Mouse (Mus musculus): ENCODE data around the gene Kpna7. TPM values are rescaled to one million over a fixed set of nuclear protein-coding genes. Genes with fewer than 3 reads are reported as not detected.

Kpna7 gene
- polyA plus RNA-seq, 1 experiment = not detected

GRCm38 (mm10) chr5:145005596-145005995 lies 78.2 kb downstream of the Kpna7 start:
- no peak for TF ChIP-seq MAX (IDR thresholded peaks at IDR 0.05; ENCODE audit: low read depth)
- Histone ChIP-seq H3K36me3 (ENCODE audit: control insufficient read depth, insufficient read depth) (no peaks in the 10 kb centered on the region), H3ac (ENCODE audit: control insufficient read depth, insufficient read length) (no peak overlapping the region)

GRCm38 (mm10) chr5:145004495-145004894 lies 79.3 kb downstream of the Kpna7 start:
- no peak overlapping the region for H3K4me3 ChIP-seq
- TF ChIP-seq TCF12 (IDR thresholded peaks at IDR 0.05; ENCODE audit: insufficient read depth, poor library complexity, severe bottlenecking) (no peak), POLR2AphosphoS2 (IDR thresholded peaks at IDR 0.05; ENCODE audit: insufficient read length, low read depth) (no peak), POLR2A (IDR thresholded peaks at IDR 0.05; ENCODE audit: insufficient read length, low read depth) (no peak), E2F4 (IDR thresholded peaks at IDR 0.05; ENCODE audit: insufficient read depth) (no peak), USF1 (IDR thresholded peaks at IDR 0.05; ENCODE audit: low read depth) (no peak), TCF3 (IDR thresholded peaks at IDR 0.05; ENCODE audit: insufficient read length, low read depth) (no peak), REST (IDR thresholded peaks at IDR 0.05; ENCODE audit: insufficient read depth, insufficient read length) (no peak), MAX (IDR thresholded peaks at IDR 0.05; ENCODE audit: low read depth) (no peak), SRF (IDR thresholded peaks at IDR 0.05; ENCODE audit: control insufficient read depth, insufficient read length, low read depth) (no peak), CEBPB (IDR thresholded peaks at IDR 0.05; ENCODE audit: insufficient read depth, poor library complexity, severe bottlenecking) (no peak)
- H3K4me2 ChIP-seq (ENCODE audit: low read depth) = no peak overlapping the region
- H3ac ChIP-seq (ENCODE audit: control insufficient read depth, insufficient read length) = no peak overlapping the region
- H3K36me3 ChIP-seq (ENCODE audit: control insufficient read depth, insufficient read depth) = no peaks in the 10 kb centered on the region
- peaks cover 16% of the 10 kb centered on the region for H3K27me3 ChIP-seq (ENCODE audit: control insufficient read depth, insufficient read depth, insufficient read length)
- H3K79me2 ChIP-seq (ENCODE audit: control insufficient read depth, insufficient read depth) = no peaks in the 10 kb centered on the region

More at GRCm38 (mm10) chr5:145005596-145005995, 78.2 kb downstream of the Kpna7 start:
- Histone ChIP-seq H3K4me3 (no peak overlapping the region), H3K79me2 (ENCODE audit: control insufficient read depth, insufficient read depth) (no peaks in the 10 kb centered on the region), H3K4me2 (ENCODE audit: low read depth) (no peak overlapping the region), H3K27me3 (ENCODE audit: control insufficient read depth, insufficient read depth, insufficient read length) (peaks cover 16% of the 10 kb centered on the region)

GRCm38 (mm10) chr5:145003362-145003761 lies 80.5 kb downstream of the Kpna7 start:
- Histone ChIP-seq H3ac (ENCODE audit: control insufficient read depth, insufficient read length) (no peak overlapping the region), H3K36me3 (ENCODE audit: control insufficient read depth, insufficient read depth) (no peaks in the 10 kb centered on the region), H3K4me3 (no peak overlapping the region), H3K27me3 (ENCODE audit: control insufficient read depth, insufficient read depth, insufficient read length) (peaks cover 17% of the 10 kb centered on the region), H3K4me2 (ENCODE audit: low read depth) (no peak overlapping the region), H3K79me2 (ENCODE audit: control insufficient read depth, insufficient read depth) (no peaks in the 10 kb centered on the region)
- TF ChIP-seq TCF12 (IDR thresholded peaks at IDR 0.05; ENCODE audit: insufficient read depth, poor library complexity, severe bottlenecking) (no peak), REST (IDR thresholded peaks at IDR 0.05; ENCODE audit: insufficient read depth, insufficient read length) (no peak), CEBPB (IDR thresholded peaks at IDR 0.05; ENCODE audit: insufficient read depth, poor library complexity, severe bottlenecking) (no peak), SRF (IDR thresholded peaks at IDR 0.05; ENCODE audit: control insufficient read depth, insufficient read length, low read depth) (no peak), POLR2A (IDR thresholded peaks at IDR 0.05; ENCODE audit: insufficient read length, low read depth) (no peak), MYOG (IDR thresholded peaks at IDR 0.05; ENCODE audit: control insufficient read depth in 1 of 3, insufficient read depth in 1 of 3, insufficient read length in 2 of 3, low read depth in 2 of 3) (no peak), MYOD1 (IDR thresholded peaks at IDR 0.05; ENCODE audit: control insufficient read depth in 1 of 3, insufficient read length in 2 of 3, low read depth in 2 of 3) (no peak), TCF3 (IDR thresholded peaks at IDR 0.05; ENCODE audit: insufficient read length, low read depth) (no peak), MAX (IDR thresholded peaks at IDR 0.05; ENCODE audit: low read depth) (no peak)

GRCm38 (mm10) chr5:144998491-144998890 lies 85.3 kb downstream of the Kpna7 start:
- H3K36me3 ChIP-seq (ENCODE audit: control insufficient read depth, insufficient read depth) = no peaks in the 10 kb centered on the region
- H3ac ChIP-seq (ENCODE audit: control insufficient read depth, insufficient read length) = no peak overlapping the region
- peaks cover 17% of the 10 kb centered on the region for H3K27me3 ChIP-seq (ENCODE audit: control insufficient read depth, insufficient read depth, insufficient read length)
- H3K4me3 ChIP-seq = no peak overlapping the region
- TF ChIP-seq SRF (IDR thresholded peaks at IDR 0.05; ENCODE audit: control insufficient read depth, insufficient read length, low read depth) = no peak
- TF ChIP-seq E2F4 (IDR thresholded peaks at IDR 0.05; ENCODE audit: insufficient read depth) = no peak
- TF ChIP-seq MYOD1 (IDR thresholded peaks at IDR 0.05; ENCODE audit: control insufficient read depth in 1 of 3, insufficient read length in 2 of 3, low read depth in 2 of 3) = no peak
- TF ChIP-seq MAX (IDR thresholded peaks at IDR 0.05; ENCODE audit: low read depth) = no peak
- TF ChIP-seq REST (IDR thresholded peaks at IDR 0.05; ENCODE audit: insufficient read depth, insufficient read length) = no peak
- no peak for TF ChIP-seq POLR2A (IDR thresholded peaks at IDR 0.05; ENCODE audit: insufficient read length, low read depth)
- TF ChIP-seq TCF12 (IDR thresholded peaks at IDR 0.05; ENCODE audit: insufficient read depth, poor library complexity, severe bottlenecking) = no peak
- TF ChIP-seq POLR2AphosphoS2 (IDR thresholded peaks at IDR 0.05; ENCODE audit: insufficient read length, low read depth) = no peak
- no peak for TF ChIP-seq CEBPB (IDR thresholded peaks at IDR 0.05; ENCODE audit: insufficient read depth, poor library complexity, severe bottlenecking)
- TF ChIP-seq TCF3 (IDR thresholded peaks at IDR 0.05; ENCODE audit: insufficient read length, low read depth) = no peak
- TF ChIP-seq USF1 (IDR thresholded peaks at IDR 0.05; ENCODE audit: low read depth) = no peak
- TF ChIP-seq MYOG (IDR thresholded peaks at IDR 0.05; ENCODE audit: control insufficient read depth in 1 of 3, insufficient read depth in 1 of 3, insufficient read length in 2 of 3, low read depth in 2 of 3) = no peak
- H3K4me2 ChIP-seq (ENCODE audit: low read depth) = no peak overlapping the region
- no peaks in the 10 kb centered on the region for H3K79me2 ChIP-seq (ENCODE audit: control insufficient read depth, insufficient read depth)

GRCm38 (mm10) chr5:144990481-144990880 lies 93.3 kb downstream of the Kpna7 start:
- no peaks in the 10 kb centered on the region for H3K79me2 ChIP-seq (ENCODE audit: control insufficient read depth, insufficient read depth)
- no peak overlapping the region for H3K4me2 ChIP-seq (ENCODE audit: low read depth)
- H3K27me3 ChIP-seq (ENCODE audit: control insufficient read depth, insufficient read depth, insufficient read length) = no peaks in the 10 kb centered on the region
- TF ChIP-seq TCF12 (IDR thresholded peaks at IDR 0.05; ENCODE audit: insufficient read depth, poor library complexity, severe bottlenecking) = no peak
- no peak for TF ChIP-seq POLR2AphosphoS2 (IDR thresholded peaks at IDR 0.05; ENCODE audit: insufficient read length, low read depth)
- TF ChIP-seq POLR2A (IDR thresholded peaks at IDR 0.05; ENCODE audit: insufficient read length, low read depth) = no peak
- no peak for TF ChIP-seq SRF (IDR thresholded peaks at IDR 0.05; ENCODE audit: control insufficient read depth, insufficient read length, low read depth)
- TF ChIP-seq MAX (IDR thresholded peaks at IDR 0.05; ENCODE audit: low read depth) = no peak
- TF ChIP-seq CEBPB (IDR thresholded peaks at IDR 0.05; ENCODE audit: insufficient read depth, poor library complexity, severe bottlenecking) = no peak
- TF ChIP-seq REST (IDR thresholded peaks at IDR 0.05; ENCODE audit: insufficient read depth, insufficient read length) = no peak
- no peak for TF ChIP-seq MYOG (IDR thresholded peaks at IDR 0.05; ENCODE audit: control insufficient read depth in 1 of 3, insufficient read depth in 1 of 3, insufficient read length in 2 of 3, low read depth in 2 of 3)
- no peak for TF ChIP-seq USF1 (IDR thresholded peaks at IDR 0.05; ENCODE audit: low read depth)
- no peak for TF ChIP-seq MYOD1 (IDR thresholded peaks at IDR 0.05; ENCODE audit: control insufficient read depth in 1 of 3, insufficient read length in 2 of 3, low read depth in 2 of 3)
- no peak for TF ChIP-seq E2F4 (IDR thresholded peaks at IDR 0.05; ENCODE audit: insufficient read depth)
- TF ChIP-seq TCF3 (IDR thresholded peaks at IDR 0.05; ENCODE audit: insufficient read length, low read depth) = no peak
- no peak overlapping the region for H3ac ChIP-seq (ENCODE audit: control insufficient read depth, insufficient read length)
- H3K4me3 ChIP-seq = no peak overlapping the region
- no peaks in the 10 kb centered on the region for H3K36me3 ChIP-seq (ENCODE audit: control insufficient read depth, insufficient read depth)
